Mouse (Mus musculus) splenic B cell, adult 2 months (primary cell): ENCODE data around the gene Rps11.

Source experiments
- DNase-seq: peaks from one replicate; pipeline ENCODE4 v3.0.0-alpha.2; 2011; ENCODE audit warnings: low read depth, low spot score
- H3K27me3 ChIP-seq: 2 replicates; pipeline ENCODE4 v1.6.1; 2012; ENCODE audit warnings: mild to moderate bottlenecking, low read length, moderate library complexity, mixed read lengths; ENCODE audit not compliant: control insufficient read depth, poor library complexity, insufficient read depth, severe bottlenecking
- H3K36me3 ChIP-seq: 2 replicates; pipeline ENCODE4 v1.6.1; 2012; ENCODE audit warnings: mild to moderate bottlenecking, low read length, moderate library complexity, mixed read lengths; ENCODE audit not compliant: control insufficient read depth, poor library complexity, insufficient read depth, severe bottlenecking

Rps11 gene

GRCm38 (mm10) chr7:45147267-45147666 lies 23.0 kb upstream of the Rps11 start:
- Histone ChIP-seq H3K36me3 (peaks cover 1% of the 10 kb centered on the region), H3K27me3 (no peaks in the 10 kb centered on the region)
- no peak for DNase-seq

DNA sequence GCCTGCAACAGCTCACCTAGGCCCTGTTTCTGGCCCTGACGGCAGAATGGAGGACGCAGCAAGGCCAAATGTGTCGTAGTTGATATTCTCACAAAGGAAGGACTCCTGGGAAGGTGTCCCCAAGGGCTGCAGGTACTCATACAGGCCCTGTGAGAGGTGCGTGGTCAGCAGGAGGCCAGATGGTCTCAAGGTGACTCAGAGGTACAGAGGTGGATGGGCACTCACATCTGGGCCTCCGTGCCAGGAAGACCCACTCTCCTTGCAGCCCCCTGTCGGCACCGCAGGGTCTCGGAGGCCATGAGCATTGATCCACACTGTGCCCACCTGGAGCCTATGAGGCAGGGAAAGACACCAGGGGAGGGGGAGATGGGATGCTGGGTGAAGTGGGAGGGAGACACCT lies 21.2 kb upstream of the Rps11 start:
- DNase-seq = no peak
- no peaks in the 10 kb centered on the region for H3K27me3 ChIP-seq

GRCm38 (mm10) chr7:45144368-45145174 lies 20.3 kb upstream of the Rps11 start:
- peaks cover 3% of the 10 kb centered on the region for H3K36me3 ChIP-seq
- DNase-seq = no peak
- H3K27me3 ChIP-seq = no peaks in the 10 kb centered on the region

More for the DNA sequence above, 21.2 kb upstream of the Rps11 start:
- peaks cover 3% of the 10 kb centered on the region for H3K36me3 ChIP-seq

DNA sequence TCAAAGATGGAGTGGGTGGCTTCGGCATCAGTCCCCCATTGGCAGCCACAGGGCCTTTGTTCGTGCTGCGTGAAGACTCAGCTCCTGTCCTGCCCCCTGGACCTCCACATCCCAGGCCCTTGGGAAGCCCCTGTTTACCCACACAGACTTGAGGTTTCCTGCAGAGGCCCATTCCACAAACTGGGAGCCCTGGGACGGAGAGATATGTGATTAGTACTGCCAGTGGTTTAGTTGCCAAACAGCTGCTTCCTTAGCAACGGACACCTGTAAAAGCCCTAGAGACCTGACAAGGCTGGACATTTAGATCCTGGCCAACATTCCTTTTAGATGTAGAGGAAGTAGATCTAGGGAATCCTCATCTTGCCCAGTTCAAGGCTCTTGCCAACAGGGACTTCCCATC lies 17.7 kb upstream of the Rps11 start:
- peaks cover 1% of the 10 kb centered on the region for H3K36me3 ChIP-seq
- DNase-seq = no peak
- H3K27me3 ChIP-seq = no peaks in the 10 kb centered on the region

- no peaks in the 10 kb centered on the region for H3K27me3 ChIP-seq
- no peak for DNase-seq
Observed at GRCm38 (mm10) chr7:45141319-45141718, 17.1 kb upstream of the Rps11 start.

GRCm38 (mm10) chr7:45139904-45140723 lies 15.9 kb upstream of the Rps11 start:
- DNase-seq = no peak
- Histone ChIP-seq H3K36me3 (peaks cover 1% of the 10 kb centered on the region), H3K27me3 (no peaks in the 10 kb centered on the region)

More at GRCm38 (mm10) chr7:45141319-45141718, 17.1 kb upstream of the Rps11 start:
- H3K36me3 ChIP-seq = peaks cover 1% of the 10 kb centered on the region

- Histone ChIP-seq H3K27me3 (no peaks in the 10 kb centered on the region), H3K36me3 (peaks cover 5% of the 10 kb centered on the region; the same call in 1 of the 2 replicates)
- DNase-seq = no peak
Observed at GRCm38 (mm10) chr7:45138403-45138802, 14.2 kb upstream of the Rps11 start.

DNA sequence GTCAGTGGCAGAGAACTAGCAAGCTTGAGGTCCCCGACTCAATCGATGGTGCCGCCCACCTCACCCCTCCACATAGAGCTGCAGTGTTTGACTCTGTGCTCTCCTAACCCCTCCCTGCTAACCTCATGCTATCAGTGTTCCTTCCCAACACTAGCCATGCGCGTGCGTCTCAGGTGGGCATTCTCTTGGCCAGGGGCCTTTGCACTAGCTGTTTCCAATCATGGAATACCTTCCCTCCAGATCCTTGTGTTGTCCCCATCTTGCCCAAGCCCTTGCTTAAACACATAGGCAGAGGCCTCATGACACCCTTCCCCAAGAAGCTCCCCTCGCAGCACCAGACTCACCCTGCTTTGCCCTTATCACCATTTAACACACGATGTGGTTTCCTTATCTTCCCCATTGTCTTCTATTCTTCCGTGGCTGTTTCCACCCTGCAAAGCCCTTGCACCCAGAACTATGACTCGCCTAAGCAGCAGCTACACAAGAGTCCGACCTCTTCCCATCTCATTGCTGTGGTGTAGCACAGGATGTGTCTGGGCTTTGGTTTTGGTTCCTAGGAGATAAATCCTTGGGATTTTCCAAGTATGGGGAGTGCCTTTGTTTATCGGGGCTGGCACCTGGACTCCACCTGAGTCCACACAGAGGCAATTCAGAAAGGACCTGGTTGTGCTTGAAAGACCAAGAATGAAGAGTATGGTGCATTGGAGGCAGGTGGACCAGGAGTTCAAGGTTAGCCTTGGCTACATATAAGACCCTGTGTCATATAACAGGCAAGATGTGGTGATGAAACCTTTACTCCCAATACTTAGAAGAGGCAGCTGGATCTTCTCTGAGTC lies 13.2 kb upstream of the Rps11 start:
- DNase-seq = no peak
- Histone ChIP-seq H3K27me3 (no peaks in the 10 kb centered on the region), H3K36me3 (peaks cover 8% of the 10 kb centered on the region; the same call in 1 of the 2 replicates)

DNA sequence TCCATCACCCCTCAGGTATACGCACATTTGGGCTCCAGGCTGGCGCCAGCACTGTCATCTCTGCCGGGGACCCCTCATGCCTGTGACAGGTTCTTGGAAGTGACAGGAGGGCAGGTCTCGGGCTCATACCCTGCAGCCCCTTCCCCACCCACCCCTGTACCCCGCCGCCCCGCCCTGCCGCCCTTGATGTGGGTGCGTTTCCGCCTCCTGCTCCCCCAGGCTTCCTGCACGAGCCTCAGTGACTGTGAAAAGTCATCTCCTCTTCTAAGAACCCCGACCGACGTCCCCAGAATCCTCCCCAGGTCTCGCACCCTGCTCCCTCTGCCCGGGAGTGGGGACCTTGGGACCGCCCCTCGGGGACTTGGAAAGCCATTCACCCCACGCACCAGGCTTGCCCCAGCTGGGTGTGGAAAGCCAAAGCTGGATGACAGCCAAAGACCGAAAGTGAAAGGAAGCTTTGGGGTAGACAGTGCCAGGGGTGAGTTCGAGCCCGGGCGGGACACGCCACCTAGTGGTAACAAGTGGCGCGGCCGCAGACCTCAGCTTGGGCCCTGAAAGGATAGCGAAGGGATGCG lies 11.8 kb upstream of the Rps11 start, which contains the start of the genes Gm45713 and Flt3l:
Gene Gm45713, minus strand, starts transcription at position 239 of the 575 bp plus-strand sequence.
Gene Flt3l, minus strand, starts transcription at position 440 of the 575 bp plus-strand sequence.
- DNase-seq = peak; percentile 93
- Histone ChIP-seq H3K36me3 (peaks cover 7% of the 10 kb centered on the region; the same call in 1 of the 2 replicates), H3K27me3 (no peaks in the 10 kb centered on the region)

GRCm38 (mm10) chr7:45135370-45135769 lies 11.1 kb upstream of the Rps11 start:
- Histone ChIP-seq H3K27me3 (no peaks in the 10 kb centered on the region), H3K36me3 (peaks cover 7% of the 10 kb centered on the region; the same call in 1 of the 2 replicates)
- DNase-seq = no peak

DNA sequence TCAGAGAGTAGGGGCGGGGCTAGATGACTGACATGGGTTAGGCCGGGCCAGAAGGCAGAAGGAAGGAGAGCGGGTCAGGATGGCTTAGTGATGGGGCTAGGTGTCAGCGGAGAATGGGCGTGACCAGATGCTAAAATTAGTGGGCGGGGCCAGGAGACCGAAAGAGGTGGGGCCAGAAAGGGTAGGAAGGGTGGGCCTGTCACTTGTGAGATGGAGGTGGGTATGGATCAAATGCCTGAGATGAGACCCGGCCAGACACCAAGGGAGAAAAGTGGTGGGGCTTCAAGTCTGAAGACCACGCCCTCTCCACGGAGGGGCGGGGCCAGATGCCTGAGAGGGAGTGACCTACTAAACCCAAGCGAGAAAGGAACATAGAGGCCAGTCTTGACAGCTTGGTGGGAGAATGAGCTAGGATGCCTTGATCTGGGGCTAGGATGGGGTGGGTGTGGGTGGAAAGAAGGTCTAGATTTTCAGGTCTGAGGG lies 10.3 kb upstream of the Rps11 start:
- peak; percentile 51 for DNase-seq
- Histone ChIP-seq H3K36me3 (peaks cover 7% of the 10 kb centered on the region; the same call in 1 of the 2 replicates), H3K27me3 (no peaks in the 10 kb centered on the region)

DNA sequence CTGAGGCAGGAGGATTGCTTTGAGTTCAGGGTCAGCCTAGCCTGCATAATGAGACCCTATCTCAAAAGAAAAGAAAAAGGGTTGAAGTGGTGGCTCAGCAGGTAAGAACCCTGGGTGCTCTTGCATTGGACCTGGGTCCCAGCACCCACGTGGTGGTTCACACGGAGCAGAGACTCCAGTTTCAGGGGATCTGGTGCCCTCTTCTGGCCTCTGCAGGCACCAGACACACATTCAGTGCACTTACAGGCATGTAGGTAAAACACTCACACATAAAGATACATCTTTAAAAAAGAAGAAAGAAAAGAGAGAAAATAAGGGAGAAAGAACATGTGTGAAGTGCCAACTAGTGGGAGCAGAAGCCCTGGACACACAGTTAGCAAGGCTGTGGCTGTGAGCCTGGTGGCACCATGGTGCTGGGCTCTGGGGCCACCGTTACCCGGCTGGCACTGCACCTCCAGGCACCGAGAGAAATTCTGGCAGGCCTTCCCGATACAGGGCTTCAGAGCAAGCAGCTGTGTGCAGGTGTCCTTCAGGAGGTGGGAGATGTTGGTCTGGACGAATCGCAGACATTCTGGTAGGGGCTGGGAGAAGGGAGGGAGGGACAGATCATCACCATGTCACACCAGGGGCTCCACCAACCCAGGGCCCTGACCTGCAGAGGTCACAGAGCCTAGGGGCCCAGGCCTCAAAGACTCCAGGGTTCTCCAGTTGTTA lies 9.4 kb upstream of the Rps11 start:
- Histone ChIP-seq H3K36me3 (peaks cover 7% of the 10 kb centered on the region; the same call in 1 of the 2 replicates), H3K27me3 (no peaks in the 10 kb centered on the region)
- no peak for DNase-seq

DNA sequence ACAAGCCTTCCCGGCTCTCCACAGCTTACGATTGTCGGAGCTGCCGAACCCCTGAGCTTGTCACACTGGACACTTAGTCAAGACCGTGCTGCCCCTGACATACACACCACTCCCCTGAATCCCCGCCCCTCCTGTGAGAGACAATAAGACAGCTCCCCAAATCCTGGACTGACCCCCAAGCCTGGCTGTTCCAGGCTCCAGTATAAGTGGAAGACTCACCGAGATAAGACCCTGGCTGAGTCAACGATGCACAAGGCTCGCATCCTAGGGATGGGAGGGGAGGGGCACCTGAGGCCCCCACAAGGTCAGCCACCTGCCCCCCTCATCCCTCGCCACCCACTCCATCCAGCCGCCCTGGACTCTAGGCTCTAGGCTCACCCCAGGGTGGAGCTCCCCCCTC lies 7.6 kb upstream of the Rps11 start:
- Histone ChIP-seq H3K36me3 (peaks cover 7% of the 10 kb centered on the region; the same call in 1 of the 2 replicates), H3K27me3 (no peaks in the 10 kb centered on the region)
- no peak for DNase-seq
